Mouse (Mus musculus) megakaryocyte progenitor cell, adult 5-6 weeks (primary cell): ENCODE measurements around the gene Tspan1. TPM values are rescaled to one million over a fixed set of nuclear protein-coding genes. Genes with fewer than 3 reads are reported as not detected.
A peak's percentile ranks its signal among the peaks of the same experiment; 100 is the strongest.

Experiments
- ATAC-seq: replicated peaks from 2 replicates; pipeline ENCODE4 v1.8.0; 2016; ENCODE audit warnings: mild to moderate bottlenecking, moderate TSS enrichment, inconsistent platforms; ENCODE audit not compliant: poor library complexity
- total RNA-seq, 2 experiments: library from RNA; stranded (forward) in 1 of 2; stranded (reverse) in 1 of 2; fragments of 157-497, 149-512 nt in 1 of 2; fragments of 200-1000 nt in 1 of 2; gene quantifications; 2 replicates each; pipeline versions ENCODE4 v1.2.3 to v1.2.4; 2015 to 2017

Tspan1 gene
- total RNA-seq (2015) (not detected in 2 replicates), total RNA-seq (2017) (0.07 TPM in 1 of 2 replicates, not detected in the other)

DNA sequence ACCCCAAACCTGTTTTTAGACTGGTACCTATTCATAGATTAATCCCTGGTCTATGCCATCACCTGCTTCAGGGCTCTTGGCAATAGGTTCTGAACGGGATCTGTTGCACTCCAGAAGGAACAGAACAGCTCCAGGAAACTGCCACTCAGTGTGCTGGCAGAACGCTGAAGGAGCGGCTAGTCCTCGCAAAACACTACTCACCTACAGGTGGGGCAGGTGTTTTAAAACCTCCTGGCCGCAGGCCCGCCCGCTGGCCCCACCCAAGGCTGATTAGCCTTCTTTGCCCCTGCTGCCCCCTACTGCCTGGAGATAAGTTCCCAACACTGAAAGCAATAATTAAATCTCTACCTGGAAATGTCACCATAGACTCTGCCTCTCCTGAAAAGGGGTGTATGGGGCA lies at the start of gene Tspan1:
Gene Tspan1, minus strand, starts transcription at position 198 of the 400 bp plus-strand sequence.
- no peak for ATAC-seq

- no peak for ATAC-seq
Measured at GRCm38 (mm10) chr4:116217046-116217445, 49.6 kb upstream of the Tspan1 start.

- ATAC-seq = no peak
Measured at GRCm38 (mm10) chr4:116215895-116216605, 48.6 kb upstream of the Tspan1 start.

DNA sequence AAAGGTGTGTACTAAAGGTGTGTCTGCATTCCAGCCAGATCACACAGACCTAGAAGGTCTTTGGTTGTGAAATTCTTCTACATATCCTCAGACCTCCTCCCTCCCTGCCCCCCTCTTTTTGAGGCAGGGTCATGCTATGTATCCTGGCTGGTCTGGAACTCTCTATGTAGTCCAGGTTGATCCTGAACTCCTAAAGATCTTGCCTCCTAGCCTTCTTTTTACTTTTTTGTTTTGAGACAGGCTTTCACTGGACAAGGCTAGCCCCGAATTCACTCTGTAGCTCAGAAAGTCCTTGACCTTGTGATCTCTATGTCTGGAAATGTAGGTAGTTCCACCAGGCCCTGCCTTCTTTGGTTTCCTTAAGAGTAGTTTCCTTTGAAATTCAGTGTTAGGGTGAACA lies 41.5 kb upstream of the Tspan1 start:
- no peak for ATAC-seq

GRCm38 (mm10) chr4:116206531-116206930 lies 39.1 kb upstream of the Tspan1 start:
- ATAC-seq = no peak

- ATAC-seq = no peak
Measured at GRCm38 (mm10) chr4:116204422-116204821, 37.0 kb upstream of the Tspan1 start.

- peak; percentile 45 for ATAC-seq
Measured at GRCm38 (mm10) chr4:116198422-116198821, 31.0 kb upstream of the Tspan1 start.

GRCm38 (mm10) chr4:116193583-116194383 lies 26.4 kb upstream of the Tspan1 start:
- ATAC-seq = peak; percentile 92

DNA sequence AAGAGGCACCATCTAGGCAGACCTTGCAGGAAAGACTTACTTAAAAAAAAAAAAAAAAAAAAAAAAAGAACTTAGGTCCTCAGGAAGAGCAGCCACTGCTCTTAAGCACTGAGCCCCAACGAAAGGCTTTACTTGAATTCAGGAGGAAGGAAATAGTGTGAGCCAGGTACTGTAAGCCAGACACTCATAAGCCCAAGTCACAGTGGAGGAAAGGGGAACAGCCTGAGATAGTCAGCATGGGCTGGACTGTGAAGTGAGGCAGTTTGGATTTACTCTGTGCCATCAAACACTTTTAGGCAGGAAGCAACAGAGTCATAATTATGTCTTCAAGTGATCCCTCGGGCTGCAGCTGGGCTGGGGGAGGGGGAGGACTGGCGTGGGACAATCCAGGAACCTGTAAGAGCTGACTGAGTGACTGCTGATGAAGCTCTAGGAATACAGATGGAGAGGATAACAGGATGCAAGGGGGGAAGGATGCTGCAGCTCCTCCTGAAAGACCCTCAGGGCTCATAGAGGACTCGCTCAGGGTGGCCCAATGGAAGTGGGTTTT lies 25.0 kb upstream of the Tspan1 start:
- ATAC-seq = no peak

GRCm38 (mm10) chr4:116185083-116185482 lies 17.7 kb upstream of the Tspan1 start:
- ATAC-seq = 0 out of 2 replicates have a peak, but pooled peaks have one; percentile 34

GRCm38 (mm10) chr4:116182745-116183144 lies 15.3 kb upstream of the Tspan1 start:
- no peak for ATAC-seq

GRCm38 (mm10) chr4:116182079-116182478 lies 14.7 kb upstream of the Tspan1 start:
- ATAC-seq = no peak

GRCm38 (mm10) chr4:116177140-116177539 lies 9.7 kb upstream of the Tspan1 start:
- peak; percentile 32; the same call in 1 of the 2 replicates for ATAC-seq

GRCm38 (mm10) chr4:116176543-116176988 lies 9.2 kb upstream of the Tspan1 start:
- peak; percentile 27 for ATAC-seq

- peak; percentile 63 for ATAC-seq
Measured at GRCm38 (mm10) chr4:116175711-116176542, 8.5 kb upstream of the Tspan1 start.

DNA sequence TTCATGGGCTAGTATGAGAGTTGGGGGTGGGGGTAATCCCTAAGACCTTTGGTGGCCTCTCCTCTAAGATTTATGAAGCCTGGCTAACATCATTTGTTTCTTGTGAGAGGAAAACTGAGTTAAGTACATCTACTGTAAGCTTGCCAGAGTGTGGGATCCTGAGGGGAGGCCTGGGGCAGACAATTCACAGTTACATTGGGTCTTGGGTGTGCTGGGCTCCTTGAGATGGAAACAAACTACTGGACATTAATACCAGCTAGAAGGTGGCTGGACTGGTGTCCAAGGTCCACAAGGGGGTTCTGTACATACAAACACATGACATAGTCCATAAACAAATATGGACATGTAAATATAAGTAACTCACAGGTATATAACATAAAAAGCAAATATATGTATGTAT lies 7.7 kb upstream of the Tspan1 start:
- no peak for ATAC-seq

DNA sequence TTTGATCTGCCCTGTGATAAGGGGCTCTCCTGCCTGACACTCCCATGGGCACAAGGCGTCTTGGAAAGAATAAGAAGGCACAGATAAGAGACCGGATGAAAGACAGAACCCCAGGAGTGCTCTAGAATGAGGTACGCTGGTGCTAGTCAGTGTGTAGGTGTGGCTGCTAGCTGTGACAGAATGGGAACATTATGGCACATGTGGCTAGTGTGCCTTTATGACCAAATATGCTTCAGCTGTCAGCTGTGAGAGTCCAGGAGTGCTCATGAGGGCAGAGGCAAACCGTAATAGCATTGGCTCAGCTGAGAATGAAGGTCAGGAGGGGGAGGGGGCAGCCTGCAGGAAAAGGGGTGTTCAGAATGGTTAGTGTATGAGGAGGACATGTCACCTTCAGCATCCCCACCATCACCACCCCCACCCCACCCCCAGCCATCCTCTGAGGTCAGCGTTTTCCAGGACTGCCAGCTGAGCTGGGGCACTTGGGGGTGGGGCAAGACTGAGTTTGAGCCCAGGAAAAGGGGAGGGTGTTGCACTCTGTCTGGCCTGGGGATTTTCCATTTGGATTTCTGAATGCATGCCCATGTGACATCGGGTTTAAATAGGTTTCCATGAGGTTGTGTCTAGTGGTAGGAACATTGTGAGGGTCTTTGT lies 7.2 kb upstream of the Tspan1 start:
- no peak for ATAC-seq

GRCm38 (mm10) chr4:116173752-116174151 lies 6.4 kb upstream of the Tspan1 start:
- no peak for ATAC-seq

DNA sequence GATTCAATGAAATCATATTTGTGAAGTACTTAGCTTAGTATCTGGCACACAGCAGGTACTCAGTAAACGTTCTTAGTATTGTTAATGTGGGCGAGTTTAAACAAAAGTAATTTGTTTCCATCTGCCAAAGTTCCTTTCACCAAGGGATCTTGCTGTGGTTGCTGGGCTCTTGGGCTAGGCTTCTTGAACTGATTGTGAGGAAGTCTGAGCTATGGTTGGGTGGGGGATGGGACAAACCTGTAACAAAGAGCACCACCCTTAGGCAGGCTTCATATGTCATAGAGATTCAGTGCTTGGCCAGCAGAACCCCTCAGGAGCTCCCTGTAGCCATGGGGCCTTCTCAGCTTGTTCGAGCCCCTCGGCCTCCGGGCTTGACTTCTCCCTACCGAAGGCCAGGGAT lies 5.7 kb upstream of the Tspan1 start, which contains the start of the genes 1700042G07Rik and Gm49337:
Gene 1700042G07Rik, plus strand, starts transcription at position 301 of the 400 bp plus-strand sequence.
Gene Gm49337, plus strand, starts transcription at position 313 of the 400 bp plus-strand sequence.
- no peak for ATAC-seq

- no peak for ATAC-seq
Measured at GRCm38 (mm10) chr4:116169353-116169672, 1.9 kb upstream of the Tspan1 start.
